ENCODE assay signal across 9 mouse cellular contexts in the genomic region with DNA sequence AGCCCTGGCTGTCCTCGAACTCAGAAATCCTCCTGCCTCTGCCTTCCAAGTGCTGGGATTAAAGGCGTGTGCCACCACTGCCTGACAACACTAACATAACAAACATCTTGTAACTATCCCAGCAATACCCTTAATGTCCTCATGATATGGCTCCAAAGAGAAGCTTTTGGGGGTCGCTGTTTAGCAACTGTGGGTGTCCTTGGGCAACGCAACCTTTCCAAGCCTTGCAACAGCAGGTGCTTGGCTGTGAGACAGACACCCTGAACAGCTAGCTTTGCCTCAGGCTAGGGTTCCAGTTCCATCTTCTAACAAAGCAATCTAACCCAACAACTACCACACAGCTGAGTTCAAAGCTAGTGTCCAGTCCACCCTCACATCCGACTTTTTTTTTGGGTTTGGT. TPM values are rescaled to one million over a fixed set of nuclear protein-coding genes. Genes with fewer than 3 reads are reported as not detected.
DNase-seq lines count a peak whose midpoint lies in the region; ATAC-seq and TF ChIP-seq lines count a peak whose summit lies in the region.
"Had no signal": no experiment of that assay in that cellular context is flagged by ENCODE, and none has a peak within 500 bp of the region (broad histone marks: within the 10 kb centered on the region; RNA-seq: fewer than 3 reads in every experiment).

No protein-coding gene starts in this region.

- H3K27ac ChIP-seq in heart, embryonic 11.5 days (ENCODE audit: low read depth, low read length) = no peak overlapping the region
- no peak overlapping the region for H3K27ac ChIP-seq in hindbrain, embryonic 11.5 days (ENCODE audit: low read depth, low read length)
- H3K27ac ChIP-seq in midbrain, embryonic 10.5 days (replicated peaks) = peak overlapping the region; percentile 97
- H3K27ac ChIP-seq in thymus, adult 2 months (ENCODE audit: control insufficient read depth, insufficient read depth, low read length) = no peak overlapping the region

- no peaks in the 10 kb centered on the region for H3K27me3 ChIP-seq in heart, embryonic 11.5 days (ENCODE audit: control insufficient read depth, insufficient read depth, low read length)
- H3K27me3 ChIP-seq in hindbrain, embryonic 11.5 days (ENCODE audit: control insufficient read depth, insufficient read depth, low read length) = no peaks in the 10 kb centered on the region
- no peaks in the 10 kb centered on the region for H3K27me3 ChIP-seq in midbrain, embryonic 10.5 days (ENCODE audit: low read depth, poor library complexity, severe bottlenecking)
- no peaks in the 10 kb centered on the region for H3K27me3 ChIP-seq in thymus, adult 2 months (ENCODE audit: control insufficient read depth, insufficient read depth, low read length)

- ATAC-seq in heart, embryonic 11.5 days (replicated peaks; ENCODE audit: insufficient number of reproducible peaks, low FRiP score, low TSS enrichment) = no peak
- ATAC-seq in hindbrain, embryonic 11.5 days (ENCODE audit: low FRiP score) = no peak

- intact Hi-C loops in heart, postnatal 25 days (cut with DNase I) = loop anchor here (10.0 kb wide), 1 partner anchor 359 kb away; a partner anchor contains a TSS

- TF ChIP-seq CTCF in thymus, adult 2 months (IDR thresholded peaks at IDR 0.05; ENCODE audit: borderline replicate concordance, control insufficient read depth, extremely low read depth, insufficient read depth, low read length, poor library complexity) = no peak

- peak overlapping the region; percentile 93 for H3K9ac ChIP-seq in heart, embryonic 11.5 days (ENCODE audit: low read depth, low read length)
- H3K9ac ChIP-seq in hindbrain, embryonic 11.5 days (ENCODE audit: low read depth, low read length) = peak overlapping the region; percentile 91

- peak overlapping the region; percentile 97 for H3K4me2 ChIP-seq in heart, embryonic 11.5 days
- H3K4me2 ChIP-seq in hindbrain, embryonic 11.5 days (replicated peaks; ENCODE audit: low read depth, low read length) = peak overlapping the region; percentile 91

- peaks cover 24% of the 10 kb centered on the region for H3K36me3 ChIP-seq in heart, embryonic 11.5 days (ENCODE audit: control insufficient read depth, insufficient read depth, low read length)
- peaks cover 15% of the 10 kb centered on the region for H3K36me3 ChIP-seq in hindbrain, embryonic 11.5 days (ENCODE audit: control insufficient read depth, insufficient read depth, low read length)
- peaks cover 52% of the 10 kb centered on the region for H3K36me3 ChIP-seq in midbrain, embryonic 10.5 days
- peaks cover 29% of the 10 kb centered on the region for H3K36me3 ChIP-seq in thymus, adult 2 months (ENCODE audit: control insufficient read depth, insufficient read depth, low read length)

- 65% methylated on average over 5 of the region's 5 CpGs for WGBS in heart, embryonic 11.5 days (ENCODE audit: insufficient replicate concordance)
- 65% methylated on average over 5 of the region's 5 CpGs for WGBS in hindbrain, embryonic 11.5 days
- WGBS in midbrain, embryonic 10.5 days = 78% methylated on average over 5 of the region's 5 CpGs
- WGBS in thymus, adult 2 months = 80% methylated on average over 5 of the region's 5 CpGs

- H3K4me3 ChIP-seq in heart, embryonic 11.5 days (ENCODE audit: low read depth, low read length) = peak overlapping the region; percentile 84
- H3K4me3 ChIP-seq in hindbrain, embryonic 11.5 days (ENCODE audit: low read depth, low read length) = peak overlapping the region; percentile 83
- H3K4me3 ChIP-seq in midbrain, embryonic 10.5 days = peak overlapping the region; percentile 94
- no peak overlapping the region for H3K4me3 ChIP-seq in thymus, adult 2 months (ENCODE audit: control insufficient read depth, insufficient read depth, low read length)

- H3K4me1 ChIP-seq in heart, embryonic 11.5 days (ENCODE audit: control insufficient read depth, insufficient read depth, low read length) = peaks cover 26% of the 10 kb centered on the region
- H3K4me1 ChIP-seq in hindbrain, embryonic 11.5 days (replicated peaks; ENCODE audit: control insufficient read depth, insufficient read depth, low read length) = peaks cover 10% of the 10 kb centered on the region
- peaks cover 46% of the 10 kb centered on the region for H3K4me1 ChIP-seq in midbrain, embryonic 10.5 days
- H3K4me1 ChIP-seq in thymus, adult 2 months (replicated peaks; ENCODE audit: control insufficient read depth, insufficient read depth, low read length) = peaks cover 15% of the 10 kb centered on the region

- H3K9me3 ChIP-seq in heart, embryonic 11.5 days (replicated peaks; ENCODE audit: control insufficient read depth, low read length) = no peaks in the 10 kb centered on the region
- no peaks in the 10 kb centered on the region for H3K9me3 ChIP-seq in hindbrain, embryonic 11.5 days (ENCODE audit: control insufficient read depth, low read length)
- no peaks in the 10 kb centered on the region for H3K9me3 ChIP-seq in midbrain, embryonic 10.5 days (replicated peaks)

- no peak for DNase-seq in heart, postnatal 25 days (ENCODE audit: low spot score)
- DNase-seq in ES-CJ7 (ENCODE audit: low read depth, low spot score) = peak; percentile 32
- no peak for DNase-seq in hindbrain, embryonic 11.5 days (ENCODE audit: low spot score)
- no peak for DNase-seq in midbrain, embryonic 10.5 days (ENCODE audit: low spot score)
- DNase-seq in urinary bladder, adult 18-20 months (ENCODE audit: low spot score in 2 of 2) = no peak
- DNase-seq in thymus, adult 2 months = no peak
- DNase-seq in layer of hippocampus, postnatal 14 days (ENCODE audit: low spot score in 2 of 2) = no peak
- DNase-seq: cerebellum, adult 9-11 months had no signal

- TF ChIP-seq POLR2A in thymus, adult 2 months (IDR thresholded peaks at IDR 0.05; ENCODE audit: control insufficient read depth, extremely low read depth, insufficient read depth, low read length, poor library complexity) = no peak

RNA-seq across cellular contexts. Expression of a gene that starts 1.6 kb away (rescaled TPM):
- 82.9 and 97.0 TPM in 2 replicates for polyA plus RNA-seq in heart, embryonic 11.5 days (2014; fragmentation: Nextera tagmentation; extraction: Ambion mirVana)
- total RNA-seq in heart, postnatal 25 days (2021) = 10 to 100 TPM; 81.8 to 87.5 TPM
- 147 and 149 TPM in 2 replicates for polyA plus RNA-seq in hindbrain, embryonic 11.5 days (2014; fragmentation: Nextera tagmentation; extraction: Ambion mirVana)
- polyA plus RNA-seq in midbrain, embryonic 10.5 days (2016; fragmentation: Nextera tagmentation; extraction: Ambion mirVana) = 135 and 138 TPM in 2 replicates
- 52.9 and 53.2 TPM in 2 replicates for polyA plus RNA-seq in thymus, adult 2 months (2012; rRNA removed)
- total RNA-seq in layer of hippocampus, postnatal 14 days (2021) = 10 to 100 TPM; 85.7 to 95.2 TPM

RNA-seq across cellular contexts. Expression of a gene that starts 1.9 kb away (rescaled TPM):
- 768 and 887 TPM in 2 replicates for polyA plus RNA-seq in heart, embryonic 11.5 days (2014; fragmentation: Nextera tagmentation; extraction: Ambion mirVana)
- total RNA-seq in heart, postnatal 25 days (2021) = 100 to 1,000 TPM; 298 to 299 TPM
- 988 and 1,016 TPM in 2 replicates for polyA plus RNA-seq in hindbrain, embryonic 11.5 days (2014; fragmentation: Nextera tagmentation; extraction: Ambion mirVana)
- polyA plus RNA-seq in midbrain, embryonic 10.5 days (2016; fragmentation: Nextera tagmentation; extraction: Ambion mirVana) = 837 and 1,005 TPM in 2 replicates
- polyA plus RNA-seq in thymus, adult 2 months (2012; rRNA removed) = 207 and 221 TPM in 2 replicates
- 100 to 1,000 TPM; 246 to 254 TPM for total RNA-seq in layer of hippocampus, postnatal 14 days (2021)

RNA-seq across cellular contexts. Expression of a gene that starts 6.2 kb away (rescaled TPM):
- 0.65 and 1.3 TPM in 2 replicates for polyA plus RNA-seq in heart, embryonic 11.5 days (2014; fragmentation: Nextera tagmentation; extraction: Ambion mirVana)
- under 1 TPM; 0.08 TPM for total RNA-seq in heart, postnatal 25 days (2021)
- polyA plus RNA-seq in hindbrain, embryonic 11.5 days (2014; fragmentation: Nextera tagmentation; extraction: Ambion mirVana) = 1.5 and 1.8 TPM in 2 replicates
- 1.9 and 2.2 TPM in 2 replicates for polyA plus RNA-seq in midbrain, embryonic 10.5 days (2016; fragmentation: Nextera tagmentation; extraction: Ambion mirVana)
- polyA plus RNA-seq in thymus, adult 2 months (2012; rRNA removed) = 1.3 and 1.6 TPM in 2 replicates
- under 1 TPM; 0.36 to 0.55 TPM for total RNA-seq in layer of hippocampus, postnatal 14 days (2021)
